Mouse (Mus musculus) ES-E14 (cell line): ENCODE measurements around the gene Igsf8. TPM values are rescaled to one million over a fixed set of nuclear protein-coding genes. Genes with fewer than 3 reads are reported as not detected.

Source experiments
- DNase-seq: peaks from one replicate; pipeline ENCODE4 v3.0.0-alpha.2; 2013; ENCODE audit warnings: low read depth, low spot score
- H3K27ac ChIP-seq: 2 replicates; pipeline ENCODE4 v1.5.1; 2012; ENCODE audit warnings: low read depth, mild to moderate bottlenecking, low read length, moderate library complexity, mixed read lengths; ENCODE audit not compliant: poor library complexity, insufficient read depth, severe bottlenecking
- H3K36me3 ChIP-seq: 2 replicates; pipeline ENCODE4 v1.6.1; 2012; ENCODE audit warnings: mild to moderate bottlenecking, low read length, moderate library complexity, mixed read lengths; ENCODE audit not compliant: control insufficient read depth, poor library complexity, insufficient read depth, severe bottlenecking
- H3K4me1 ChIP-seq, 2 experiments: fragments of 150-350 bp in 1 of 2; sonication (generic) in 1 of 2; 2 replicates each; pipeline ENCODE4 v1.6.1; 2012; ENCODE audit warnings: low read length in 2 of 2, mild to moderate bottlenecking in 1 of 2, mixed read lengths in 1 of 2; ENCODE audit not compliant: control insufficient read depth in 2 of 2, insufficient read depth in 2 of 2, poor library complexity in 1 of 2
- H3K4me3 ChIP-seq, 2 experiments: fragments of 150-350 bp in 1 of 2; sonication (generic) in 1 of 2; 2 replicates each; pipeline ENCODE4 v1.5.1; 2012; ENCODE audit warnings: low read length in 2 of 2, low read depth in 1 of 2, mild to moderate bottlenecking in 1 of 2, mixed read lengths in 1 of 2; ENCODE audit not compliant: insufficient read depth in 1 of 2, poor library complexity in 1 of 2, severe bottlenecking in 1 of 2
- H3K9ac ChIP-seq: 2 replicates; pipeline ENCODE4 v1.6.1; 2012; ENCODE audit warnings: low read depth, mild to moderate bottlenecking, low read length, mixed read lengths; ENCODE audit not compliant: poor library complexity, insufficient read depth, severe bottlenecking
- H3K9me3 ChIP-seq: fragments of 150-350 bp; sonication (generic); 2 replicates; pipeline ENCODE4 v1.6.1; 2012; ENCODE audit warnings: low read depth, mild to moderate bottlenecking, low read length; ENCODE audit not compliant: control insufficient read depth, insufficient read depth
- CHD2 ChIP-seq: IDR thresholded peaks from 2 replicates; pipeline ENCODE4 v1.6.1; 2014; ENCODE audit warnings: mild to moderate bottlenecking, low read depth, low read length, inconsistent platforms
- HCFC1 ChIP-seq: IDR thresholded peaks from 2 replicates; pipeline ENCODE4 v1.6.1; 2012; ENCODE audit warnings: low read length, inconsistent platforms, borderline replicate concordance; ENCODE audit not compliant: insufficient read depth
- MAFK ChIP-seq: IDR thresholded peaks from 2 replicates; pipeline ENCODE4 v1.6.1; 2014; ENCODE audit warnings: mild to moderate bottlenecking, low read depth, low read length, inconsistent platforms; ENCODE audit not compliant: insufficient read depth
- ZC3H11A ChIP-seq: IDR thresholded peaks from 2 replicates; pipeline ENCODE4 v1.6.1; 2012; ENCODE audit warnings: low read depth, mild to moderate bottlenecking, inconsistent platforms, low read length, borderline replicate concordance
- ZNF384 ChIP-seq: IDR thresholded peaks from 2 replicates; pipeline ENCODE4 v1.6.1; 2012; ENCODE audit warnings: low read depth, low read length, inconsistent platforms
- in situ Hi-C, 2 experiments: fragments of 600-800 bp; cut with MboI; formaldehyde crosslinking; loops; one replicate each; pipeline ENCODE4 v1.15.1; 2025; ENCODE audit warnings: low sequenced_read_pairs in 2 of 2, inconsistent platforms in 1 of 2; ENCODE audit not compliant: unreplicated experiment in 2 of 2
- total RNA-seq: library from RNA; depleted of rRNA; stranded (reverse); fragments of 300-350 nt; gene quantifications from 2 replicates; pipeline ENCODE4 v1.2.3, GENCODE M21; 2012

The Igsf8 gene
- total RNA-seq, 1 experiment: 43.5 TPM

- Histone ChIP-seq H3K4me1 (peaks cover 0 to 17% of the 10 kb centered on the region in 2 experiments; a peak in 2 of 4 replicates), H3K27ac (no peak overlapping the region)
Observed at GRCm38 (mm10) chr1:172325680-172326535, 64.5 kb downstream of the Igsf8 start.

DNA sequence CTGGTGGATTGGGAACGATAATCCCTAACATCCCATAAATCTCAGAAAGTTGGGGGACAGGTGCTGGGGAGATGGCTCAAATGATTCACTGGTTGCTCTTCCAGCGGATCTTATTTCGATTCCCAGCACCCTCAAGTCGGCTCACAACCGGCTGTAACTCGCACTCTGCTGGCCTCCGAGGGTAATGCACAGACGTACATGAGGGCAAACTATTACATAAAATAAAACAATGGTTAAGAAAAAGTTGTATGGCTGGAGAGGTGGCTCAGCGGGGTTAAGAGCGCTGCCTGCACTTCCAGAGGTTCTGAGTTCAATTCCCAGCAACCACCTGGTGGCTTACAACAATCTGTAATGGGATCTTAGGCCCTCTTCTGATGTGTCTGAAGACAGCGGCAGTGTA lies 65.2 kb downstream of the Igsf8 start:
- Histone ChIP-seq H3K36me3 (no peaks in the 10 kb centered on the region), H3K9ac (peak overlapping the region; percentile 61; the same call in 1 of the 2 replicates), H3K4me3 (peak overlapping the region; percentile 54 to 67), H3K27ac (no peak overlapping the region), H3K4me1 (peaks cover 0 to 17% of the 10 kb centered on the region in 2 experiments; a peak in 2 of 4 replicates), H3K9me3 (no peaks in the 10 kb centered on the region)
- in situ Hi-C loops: no loop called here
- no peak for DNase-seq
- TF ChIP-seq CHD2 (no peak), ZC3H11A (no peak), MAFK (no peak), HCFC1 (no peak), ZNF384 (no peak)

More at GRCm38 (mm10) chr1:172325680-172326535, 64.5 kb downstream of the Igsf8 start:
- TF ChIP-seq HCFC1 (no peak), ZC3H11A (peak; percentile 19; the same call in 1 of the 2 replicates), ZNF384 (no peak)
- Histone ChIP-seq H3K36me3 (no peaks in the 10 kb centered on the region), H3K9ac (peak overlapping the region; percentile 61), H3K4me3 (peak overlapping the region; percentile 54 to 67), H3K9me3 (no peaks in the 10 kb centered on the region)
- DNase-seq: no peak
- in situ Hi-C loops: no loop called here

DNA sequence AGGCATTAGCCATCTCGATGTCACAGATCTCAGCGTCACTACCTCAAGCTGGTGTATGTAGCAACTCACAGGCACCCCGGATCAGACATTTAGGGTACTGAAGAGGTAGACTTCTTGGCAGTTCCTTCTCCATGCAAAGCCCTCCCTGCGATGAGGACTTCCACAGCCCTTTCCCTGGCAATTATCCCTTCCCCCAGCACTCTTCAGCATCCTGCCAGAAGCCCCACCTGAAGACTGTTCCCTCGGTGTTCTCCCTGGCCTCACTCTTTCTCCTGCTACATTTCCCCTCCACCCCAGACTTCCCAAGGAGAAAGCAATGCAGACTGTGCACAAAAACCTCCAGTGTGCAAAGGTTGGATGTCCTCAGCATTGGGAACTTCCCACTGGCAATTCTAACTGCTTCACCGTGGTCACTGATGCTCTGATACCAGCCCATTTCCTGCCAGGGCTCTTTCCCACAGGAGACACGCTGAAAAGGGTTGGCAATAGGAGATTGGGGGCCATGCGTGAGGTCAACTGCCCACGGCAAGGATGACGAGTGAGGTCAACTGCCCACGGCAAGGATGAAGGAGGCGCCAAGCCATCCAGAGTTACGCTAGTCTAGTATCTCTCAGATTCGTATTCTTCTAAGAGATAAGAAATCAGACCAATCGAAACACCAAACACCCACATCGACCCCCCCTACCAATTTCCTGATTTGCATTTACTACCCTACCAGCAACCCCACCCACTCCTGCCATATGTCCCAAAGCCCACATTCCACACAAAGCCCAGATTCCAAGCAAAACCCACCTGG lies 66.0 kb downstream of the Igsf8 start:
- H3K9ac ChIP-seq: no peak overlapping the region
- H3K27ac ChIP-seq: no peak overlapping the region
- no peak overlapping the region for H3K4me3 ChIP-seq
- peaks cover 0 to 17% of the 10 kb centered on the region in 2 experiments; a peak in 2 of 4 replicates for H3K4me1 ChIP-seq
- H3K36me3 ChIP-seq: no peaks in the 10 kb centered on the region
- no peak for TF ChIP-seq HCFC1
- DNase-seq: no peak
- no peaks in the 10 kb centered on the region for H3K9me3 ChIP-seq
- in situ Hi-C loops: no loop called here

- Histone ChIP-seq H3K36me3 (no peaks in the 10 kb centered on the region), H3K4me1 (peaks cover 0 to 10% of the 10 kb centered on the region in 2 experiments; a peak in 2 of 4 replicates), H3K9ac (no peak overlapping the region), H3K9me3 (no peaks in the 10 kb centered on the region), H3K4me3 (no peak overlapping the region), H3K27ac (no peak overlapping the region)
- in situ Hi-C loops: no loop called here
- no peak for TF ChIP-seq HCFC1
- TF ChIP-seq MAFK: no peak
- no peak for TF ChIP-seq ZNF384
- TF ChIP-seq CHD2: no peak
- TF ChIP-seq ZC3H11A: no peak
- no peak for DNase-seq
Observed at GRCm38 (mm10) chr1:172328041-172328440, 66.6 kb downstream of the Igsf8 start.
